Mouse (Mus musculus) ES-E14 (cell line): ENCODE results near the gene Zc3h8. TPM values are rescaled to one million over a fixed set of nuclear protein-coding genes. Genes with fewer than 3 reads are reported as not detected.

Source experiments
- DNase-seq: peaks from one replicate; pipeline ENCODE4 v3.0.0-alpha.2; 2013; ENCODE audit warnings: low read depth, low spot score
- H3K27ac ChIP-seq: 2 replicates; pipeline ENCODE4 v1.5.1; 2012; ENCODE audit warnings: low read depth, mild to moderate bottlenecking, low read length, moderate library complexity, mixed read lengths; ENCODE audit not compliant: poor library complexity, insufficient read depth, severe bottlenecking
- H3K36me3 ChIP-seq: 2 replicates; pipeline ENCODE4 v1.6.1; 2012; ENCODE audit warnings: mild to moderate bottlenecking, low read length, moderate library complexity, mixed read lengths; ENCODE audit not compliant: control insufficient read depth, poor library complexity, insufficient read depth, severe bottlenecking
- H3K4me1 ChIP-seq, 2 experiments: fragments of 150-350 bp in 1 of 2; sonication (generic) in 1 of 2; 2 replicates each; pipeline ENCODE4 v1.6.1; 2012; ENCODE audit warnings: low read length in 2 of 2, mild to moderate bottlenecking in 1 of 2, mixed read lengths in 1 of 2; ENCODE audit not compliant: control insufficient read depth in 2 of 2, insufficient read depth in 2 of 2, poor library complexity in 1 of 2
- H3K4me3 ChIP-seq, 2 experiments: fragments of 150-350 bp in 1 of 2; sonication (generic) in 1 of 2; 2 replicates each; pipeline ENCODE4 v1.5.1; 2012; ENCODE audit warnings: low read length in 2 of 2, low read depth in 1 of 2, mild to moderate bottlenecking in 1 of 2, mixed read lengths in 1 of 2; ENCODE audit not compliant: insufficient read depth in 1 of 2, poor library complexity in 1 of 2, severe bottlenecking in 1 of 2
- H3K9ac ChIP-seq: 2 replicates; pipeline ENCODE4 v1.6.1; 2012; ENCODE audit warnings: low read depth, mild to moderate bottlenecking, low read length, mixed read lengths; ENCODE audit not compliant: poor library complexity, insufficient read depth, severe bottlenecking
- H3K9me3 ChIP-seq: fragments of 150-350 bp; sonication (generic); 2 replicates; pipeline ENCODE4 v1.6.1; 2012; ENCODE audit warnings: low read depth, mild to moderate bottlenecking, low read length; ENCODE audit not compliant: control insufficient read depth, insufficient read depth
- CHD2 ChIP-seq: IDR thresholded peaks from 2 replicates; pipeline ENCODE4 v1.6.1; 2014; ENCODE audit warnings: mild to moderate bottlenecking, low read depth, low read length, inconsistent platforms
- HCFC1 ChIP-seq: IDR thresholded peaks from 2 replicates; pipeline ENCODE4 v1.6.1; 2012; ENCODE audit warnings: low read length, inconsistent platforms, borderline replicate concordance; ENCODE audit not compliant: insufficient read depth
- MAFK ChIP-seq: IDR thresholded peaks from 2 replicates; pipeline ENCODE4 v1.6.1; 2014; ENCODE audit warnings: mild to moderate bottlenecking, low read depth, low read length, inconsistent platforms; ENCODE audit not compliant: insufficient read depth
- ZC3H11A ChIP-seq: IDR thresholded peaks from 2 replicates; pipeline ENCODE4 v1.6.1; 2012; ENCODE audit warnings: low read depth, mild to moderate bottlenecking, inconsistent platforms, low read length, borderline replicate concordance
- ZNF384 ChIP-seq: IDR thresholded peaks from 2 replicates; pipeline ENCODE4 v1.6.1; 2012; ENCODE audit warnings: low read depth, low read length, inconsistent platforms
- in situ Hi-C, 2 experiments: fragments of 600-800 bp; cut with MboI; formaldehyde crosslinking; loops; one replicate each; pipeline ENCODE4 v1.15.1; 2025; ENCODE audit warnings: low sequenced_read_pairs in 2 of 2, inconsistent platforms in 1 of 2; ENCODE audit not compliant: unreplicated experiment in 2 of 2
- total RNA-seq: library from RNA; depleted of rRNA; stranded (reverse); fragments of 300-350 nt; gene quantifications from 2 replicates; pipeline ENCODE4 v1.2.3, GENCODE M21; 2012

Gene Zc3h8
- total RNA-seq, 1 experiment = 20.9 TPM

- Histone ChIP-seq H3K9ac (peak overlapping the region; percentile 99; the same call in 1 of the 2 replicates), H3K9me3 (no peaks in the 10 kb centered on the region), H3K4me1 (peaks cover 2 to 13% of the 10 kb centered on the region in 2 experiments; a peak in 3 of 4 replicates), H3K4me3 (peak overlapping the region; percentile 79 to 87), H3K36me3 (no peaks in the 10 kb centered on the region), H3K27ac (peak overlapping the region; percentile 96; the same call in 1 of the 2 replicates)
- TF ChIP-seq CHD2 (no peak), ZNF384 (no peak), ZC3H11A (no peak), MAFK (no peak), HCFC1 (no peak)
- in situ Hi-C loops = no loop called here
- no peak for DNase-seq
These were observed 24.7 kb upstream of the Zc3h8 start for GRCm38 (mm10) chr2:128968475-128969083.

DNA sequence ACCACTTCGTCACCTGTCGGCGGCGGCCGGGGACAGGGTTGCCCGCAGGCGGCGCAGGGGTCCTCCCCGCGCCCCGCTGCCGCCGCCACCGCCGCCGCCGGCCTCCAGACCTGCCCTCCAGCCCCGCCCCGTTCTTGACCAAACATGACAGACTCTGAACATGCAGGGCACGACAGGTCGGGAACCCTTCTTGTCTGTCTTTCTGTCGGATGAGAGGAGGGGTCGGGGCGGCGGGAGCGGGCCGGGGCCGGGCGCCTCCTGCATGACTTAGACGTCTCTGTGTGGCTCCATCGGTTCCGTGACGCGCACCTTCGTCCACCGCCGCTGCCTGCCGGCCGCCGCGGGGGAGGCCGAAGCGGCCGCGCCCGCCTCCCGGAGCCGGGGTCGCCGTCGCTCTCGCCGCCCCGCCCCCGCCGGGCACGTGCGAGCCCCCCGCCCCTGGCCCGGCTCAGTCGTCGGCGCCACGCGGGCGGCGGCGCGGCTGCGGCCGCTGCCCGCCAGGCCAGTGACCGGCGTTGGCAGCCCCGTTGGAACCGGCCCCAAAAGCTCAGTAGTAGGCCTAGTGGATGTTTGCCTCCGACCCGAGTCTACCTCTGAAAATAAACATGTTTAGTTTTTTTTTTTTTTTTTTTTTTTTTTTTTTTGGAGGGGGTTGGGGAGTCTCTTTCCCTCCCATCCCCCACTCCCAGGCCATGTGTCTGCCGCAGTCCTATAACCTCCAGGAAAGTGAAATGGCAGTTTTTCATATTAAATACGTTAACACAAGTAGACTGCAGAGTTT lies 24.0 kb upstream of the Zc3h8 start, which contains the start of gene Gm10762:
Gene Gm10762, minus strand, starts transcription at position 65 of the 781 bp plus-strand sequence.
- H3K27ac ChIP-seq = peak within 1 kb of the TSS; percentile 96
- no peaks in the 10 kb centered on the region for H3K36me3 ChIP-seq
- peak within 1 kb of the TSS; percentile 99 for H3K9ac ChIP-seq
- H3K9me3 ChIP-seq = no peaks in the 10 kb centered on the region
- TF ChIP-seq HCFC1 = no peak
- TF ChIP-seq MAFK = peak; percentile 28; the same call in 1 of the 2 replicates
- TF ChIP-seq CHD2 = peak; percentile 82
- no peak for TF ChIP-seq ZC3H11A
- TF ChIP-seq ZNF384 = peak; percentile 99
- H3K4me3 ChIP-seq = peak within 1 kb of the TSS; percentile 87 to 99
- peaks cover 2 to 13% of the 10 kb centered on the region in 2 experiments; a peak in 3 of 4 replicates for H3K4me1 ChIP-seq
- peak; percentile 58 for DNase-seq
- in situ Hi-C loops = no loop called here

GRCm38 (mm10) chr2:128966641-128967580 lies 23.0 kb upstream of the Zc3h8 start, which contains the start of gene Zc3h6:
Gene Zc3h6, plus strand, starts transcription at chr2:128967402.
- Histone ChIP-seq H3K9ac (peak within 1 kb of the TSS; percentile 99), H3K36me3 (no peaks in the 10 kb centered on the region), H3K4me1 (peaks cover 2 to 13% of the 10 kb centered on the region in 2 experiments; a peak in 3 of 4 replicates), H3K9me3 (no peaks in the 10 kb centered on the region), H3K4me3 (peak within 1 kb of the TSS; percentile 87 to 99), H3K27ac (peak within 1 kb of the TSS; percentile 96)
- TF ChIP-seq MAFK = no peak
- peak; percentile 82 for TF ChIP-seq CHD2
- in situ Hi-C loops = no loop called here
- DNase-seq = peak; percentile 93

GRCm38 (mm10) chr2:128966236-128966635 lies 22.4 kb upstream of the Zc3h8 start:
- no peak for DNase-seq
- no peak overlapping the region for H3K9ac ChIP-seq

More at GRCm38 (mm10) chr2:128966236-128966635, 22.4 kb upstream of the Zc3h8 start:
- no peaks in the 10 kb centered on the region for H3K36me3 ChIP-seq
- no peaks in the 10 kb centered on the region for H3K9me3 ChIP-seq
- TF ChIP-seq ZNF384 (no peak), ZC3H11A (no peak)
- H3K4me1 ChIP-seq = peaks cover 2 to 13% of the 10 kb centered on the region in 2 experiments; a peak in 3 of 4 replicates
- H3K27ac ChIP-seq = no peak overlapping the region; the same call in 1 of the 2 replicates
- in situ Hi-C loops = no loop called here
- peak overlapping the region in 1 of 2 experiments; percentile 99; a peak in 2 of 4 replicates for H3K4me3 ChIP-seq
